Comparison of ENCODE assay signal across 27 mouse cellular contexts in genomic region chr4:103677195-103677594, GRCm38 (mm10). TPM values are rescaled to one million over a fixed set of nuclear protein-coding genes. Genes with fewer than 3 reads are reported as not detected.
A peak's percentile ranks its signal among the peaks of the same experiment; 100 is the strongest.
DNase-seq lines count a peak whose midpoint lies in the region; ATAC-seq and TF ChIP-seq lines count a peak whose summit lies in the region.
"Had no signal": no experiment of that assay in that cellular context is flagged by ENCODE, and none has a peak within 500 bp of the region (broad histone marks: within the 10 kb centered on the region; RNA-seq: fewer than 3 reads in every experiment).

No protein-coding gene starts in this region.

- H3K27ac ChIP-seq in intestine, embryonic 15.5 days = no peak overlapping the region
- no peak overlapping the region for H3K27ac ChIP-seq in intestine, postnatal 0 days (ENCODE audit: low read depth, low read length)
- H3K27ac ChIP-seq in intestine, embryonic 16.5 days (ENCODE audit: low read length) = no peak overlapping the region
- H3K27ac ChIP-seq: embryonic facial prominence, embryonic 13.5 days; embryonic facial prominence, embryonic 15.5 days; forebrain, embryonic 10.5 days; forebrain, embryonic 12.5 days had no signal

- no peak overlapping the region for H3K4me2 ChIP-seq in intestine, embryonic 15.5 days (replicated peaks)
- no peak overlapping the region for H3K4me2 ChIP-seq in intestine, postnatal 0 days (replicated peaks; ENCODE audit: low read depth)
- no peak overlapping the region for H3K4me2 ChIP-seq in intestine, embryonic 16.5 days (ENCODE audit: low read depth, low read length)
- H3K4me2 ChIP-seq: embryonic facial prominence, embryonic 13.5 days; embryonic facial prominence, embryonic 15.5 days; forebrain, embryonic 12.5 days had no signal

- no peaks in the 10 kb centered on the region for H3K9me3 ChIP-seq in intestine, embryonic 15.5 days
- H3K9me3 ChIP-seq in intestine, postnatal 0 days (ENCODE audit: control insufficient read depth) = no peaks in the 10 kb centered on the region
- no peaks in the 10 kb centered on the region for H3K9me3 ChIP-seq in intestine, embryonic 16.5 days (ENCODE audit: control insufficient read depth, low read length)
- H3K9me3 ChIP-seq: embryonic facial prominence, embryonic 13.5 days; embryonic facial prominence, embryonic 15.5 days; forebrain, embryonic 10.5 days; forebrain, embryonic 12.5 days had no signal

- H3K4me1 ChIP-seq in intestine, embryonic 15.5 days (replicated peaks) = no peaks in the 10 kb centered on the region
- no peaks in the 10 kb centered on the region for H3K4me1 ChIP-seq in intestine, postnatal 0 days (replicated peaks; ENCODE audit: control insufficient read depth, insufficient read depth, low read length)
- no peaks in the 10 kb centered on the region for H3K4me1 ChIP-seq in intestine, embryonic 16.5 days (ENCODE audit: control insufficient read depth, insufficient read depth, low read length)
- H3K4me1 ChIP-seq: embryonic facial prominence, embryonic 13.5 days; embryonic facial prominence, embryonic 15.5 days; forebrain, embryonic 12.5 days had no signal

- no peak for TF ChIP-seq CTCF in intestine, postnatal 0 days (IDR thresholded peaks at IDR 0.05; ENCODE audit: low read depth)

- DNase-seq in kidney, adult 9 months = peak; percentile 10
- no peak for DNase-seq in kidney, postnatal 25 days
- DNase-seq: adrenal gland, adult 8-10 months; adrenal gland, postnatal 14 days; adrenal gland, postnatal 36 days; B cell, adult 2 months; cerebellum, adult 18-20 months; cerebellum, adult 8-10 months; cerebellum, adult 9-11 months; cerebellum, postnatal 14 days; cerebellum, postnatal 36 days; embryo, embryonic 11 days had no signal

- no peak overlapping the region for H3K4me3 ChIP-seq in intestine, embryonic 15.5 days (replicated peaks)
- no peak overlapping the region for H3K4me3 ChIP-seq in intestine, postnatal 0 days (ENCODE audit: low read depth, low read length)
- H3K4me3 ChIP-seq in intestine, embryonic 16.5 days (ENCODE audit: low read length) = no peak overlapping the region
- H3K4me3 ChIP-seq: embryonic facial prominence, embryonic 13.5 days; embryonic facial prominence, embryonic 15.5 days; erythroblast, embryonic 14.5 days; forebrain, embryonic 10.5 days; forebrain, embryonic 12.5 days had no signal

- H3K27me3 ChIP-seq in intestine, embryonic 15.5 days (replicated peaks) = no peaks in the 10 kb centered on the region
- H3K27me3 ChIP-seq in intestine, postnatal 0 days (replicated peaks; ENCODE audit: control insufficient read depth, insufficient read depth, low read length) = no peaks in the 10 kb centered on the region
- no peaks in the 10 kb centered on the region for H3K27me3 ChIP-seq in intestine, embryonic 16.5 days (replicated peaks; ENCODE audit: control insufficient read depth, insufficient read depth, low read length)
- H3K27me3 ChIP-seq: CH12.LX; embryonic facial prominence, embryonic 13.5 days; embryonic facial prominence, embryonic 15.5 days; forebrain, embryonic 12.5 days had no signal

- 53% methylated on average over 1 of the region's 1 CpGs for WGBS in intestine, embryonic 15.5 days
- 40% methylated on average over 1 of the region's 1 CpGs for WGBS in intestine, postnatal 0 days
- WGBS in intestine, embryonic 16.5 days = 45% methylated on average over 1 of the region's 1 CpGs

- ATAC-seq in intestine, embryonic 15.5 days = peak; percentile 63
- no peak for ATAC-seq in intestine, postnatal 0 days
- ATAC-seq in intestine, embryonic 16.5 days = peak; percentile 73; the same call in 1 of the 2 replicates
- ATAC-seq: activated CD4-positive, CD25-positive, alpha-beta regulatory T cell, adult 4 months; CD4-positive, CD25-positive, alpha-beta regulatory T cell, adult 4 months; forebrain, embryonic 14.5 days; forebrain, embryonic 16.5 days; Patski had no signal

- H3K9ac ChIP-seq in intestine, embryonic 15.5 days = no peak overlapping the region
- no peak overlapping the region for H3K9ac ChIP-seq in intestine, postnatal 0 days (ENCODE audit: low read depth, low read length)
- H3K9ac ChIP-seq in intestine, embryonic 16.5 days (ENCODE audit: low read depth, low read length) = no peak overlapping the region
- H3K9ac ChIP-seq: embryonic facial prominence, embryonic 13.5 days; embryonic facial prominence, embryonic 15.5 days; forebrain, embryonic 12.5 days had no signal

- H3K36me3 ChIP-seq in intestine, embryonic 15.5 days = no peaks in the 10 kb centered on the region
- no peaks in the 10 kb centered on the region for H3K36me3 ChIP-seq in intestine, postnatal 0 days (ENCODE audit: control insufficient read depth, insufficient read depth)
- no peaks in the 10 kb centered on the region for H3K36me3 ChIP-seq in intestine, embryonic 16.5 days (ENCODE audit: control insufficient read depth, insufficient read depth, low read length)
- H3K36me3 ChIP-seq: embryonic facial prominence, embryonic 13.5 days; embryonic facial prominence, embryonic 15.5 days; forebrain, embryonic 10.5 days; forebrain, embryonic 12.5 days; G1E had no signal

RNA-seq across cellular contexts. Expression of gene Dab1, which starts 58.0 kb away (rescaled TPM):
- 41.6 and 43.3 TPM in 2 replicates for polyA plus RNA-seq in intestine, embryonic 15.5 days (2015; fragmentation: Nextera tagmentation; extraction: Ambion mirVana)
- 61.3 and 66.8 TPM in 2 replicates for polyA plus RNA-seq in intestine, postnatal 0 days (2015; fragmentation: Nextera tagmentation; extraction: Ambion mirVana)
- 54.5 and 68.5 TPM in 2 replicates for polyA plus RNA-seq in intestine, embryonic 16.5 days (2015; fragmentation: Nextera tagmentation; extraction: Ambion mirVana)
- polyA plus RNA-seq: erythroblast, embryonic 14.5 days; G1E had no signal
